Mouse (Mus musculus) stomach, embryonic 14.5 days (tissue): ENCODE data around the gene Pinlyp. TPM values are rescaled to one million over a fixed set of nuclear protein-coding genes. Genes with fewer than 3 reads are reported as not detected.

Source experiments
- ATAC-seq: fragments of 200-750 bp; cut with Nextera tagmentation; 2 replicates; pipeline ENCODE4 v1.8.0; 2017; ENCODE audit warnings: low read depth, moderate TSS enrichment; ENCODE audit not compliant: insufficient number of reproducible peaks, insufficient read depth, low FRiP score
- H3K27ac ChIP-seq: fragments of 300-500 bp; sonication (generic); 2 replicates; pipeline ENCODE4 v1.5.1; 2014; ENCODE audit warnings: mild to moderate bottlenecking, low read length, moderate library complexity, mixed read lengths
- H3K27me3 ChIP-seq: fragments of 300-500 bp; sonication (generic); 2 replicates; pipeline ENCODE4 v1.6.1; 2014; ENCODE audit warnings: low read length, control low read depth, mixed read lengths; ENCODE audit not compliant: control insufficient read depth, insufficient read depth
- H3K36me3 ChIP-seq: fragments of 300-500 bp; sonication (generic); 2 replicates; pipeline ENCODE4 v1.6.1; 2014; ENCODE audit warnings: mild to moderate bottlenecking, control low read depth, low read length, moderate library complexity, mixed read lengths; ENCODE audit not compliant: control insufficient read depth, insufficient read depth
- H3K4me1 ChIP-seq: fragments of 300-500 bp; sonication (generic); 2 replicates; pipeline ENCODE4 v1.6.1; 2014; ENCODE audit warnings: low read length, control low read depth, mixed read lengths; ENCODE audit not compliant: control insufficient read depth, insufficient read depth
- H3K4me2 ChIP-seq: fragments of 300-500 bp; sonication (generic); replicated peaks from 2 replicates; pipeline ENCODE4 v1.6.1; 2014; ENCODE audit warnings: low read depth, low read length, control low read depth
- H3K4me3 ChIP-seq: fragments of 300-500 bp; sonication (generic); 2 replicates; pipeline ENCODE4 v1.5.1; 2014; ENCODE audit warnings: low read depth, low read length, control low read depth
- H3K9ac ChIP-seq: fragments of 300-500 bp; sonication (generic); replicated peaks from 2 replicates; pipeline ENCODE4 v1.6.1; 2014; ENCODE audit warnings: low read depth, mild to moderate bottlenecking, control low read depth, low read length, moderate library complexity, mixed read lengths
- H3K9me3 ChIP-seq: fragments of 300-500 bp; sonication (generic); 2 replicates; pipeline ENCODE4 v1.6.1; 2016; ENCODE audit warnings: low read depth, low read length, control low read depth; ENCODE audit not compliant: control insufficient read depth
- WGBS: fragments of 180-500 bp; shearing (Covaris S2); extraction: QIAGEN DNeasy Blood & Tissue Kit; methylation state at CpG from one replicate; pipeline ENCODE4 v1.1.7; 2014; 5-methylcytosine and 5-hydroxymethylcytosine counted together
- polyA plus RNA-seq: library from polyadenylated mRNA; unstranded; fragments of >200 nt; fragmentation: Nextera tagmentation; extraction: Ambion mirVana; gene quantifications from 2 replicates; pipeline ENCODE4 v1.2.1, GENCODE M21; 2014

The Pinlyp gene
- polyA plus RNA-seq, 1 experiment from 2014 or later = 1.3 TPM

- WGBS = 50% methylated on average over 21 of the region's 21 CpGs
- no peak overlapping the region for H3K4me3 ChIP-seq
- peaks cover 3% of the 10 kb centered on the region; the same call in 1 of the 2 replicates for H3K9me3 ChIP-seq
- H3K27ac ChIP-seq = no peak overlapping the region
- no peak for ATAC-seq
- H3K4me1 ChIP-seq = peaks cover 20% of the 10 kb centered on the region; the same call in 1 of the 2 replicates
- no peaks in the 10 kb centered on the region for H3K36me3 ChIP-seq
- no peak overlapping the region for H3K4me2 ChIP-seq
- H3K27me3 ChIP-seq = 0 out of 2 replicates have a peak, but pooled peaks cover 7% of the 10 kb centered on the region
- H3K9ac ChIP-seq = no peak overlapping the region
These were observed 44.4 kb downstream of the Pinlyp start for GRCm38 (mm10) chr7:24501492-24501891.

GRCm38 (mm10) chr7:24500929-24501328, 45.0 kb downstream of the Pinlyp start:
- ATAC-seq = no peak
- Histone ChIP-seq H3K4me1 (peaks cover 20% of the 10 kb centered on the region; the same call in 1 of the 2 replicates), H3K4me3 (no peak overlapping the region), H3K9me3 (peaks cover 3% of the 10 kb centered on the region; the same call in 1 of the 2 replicates), H3K4me2 (no peak overlapping the region), H3K27me3 (0 out of 2 replicates have a peak, but pooled peaks cover 7% of the 10 kb centered on the region), H3K27ac (no peak overlapping the region), H3K36me3 (no peaks in the 10 kb centered on the region), H3K9ac (no peak overlapping the region)
- 39% methylated on average over 7 of the region's 7 CpGs for WGBS

- Histone ChIP-seq H3K36me3 (no peaks in the 10 kb centered on the region), H3K27me3 (0 out of 2 replicates have a peak, but pooled peaks cover 7% of the 10 kb centered on the region), H3K4me3 (peak overlapping the region; percentile 29), H3K9me3 (peaks cover 3% of the 10 kb centered on the region; the same call in 1 of the 2 replicates), H3K4me1 (peaks cover 15% of the 10 kb centered on the region; the same call in 1 of the 2 replicates), H3K9ac (0 out of 2 replicates have a peak overlapping the region, but pooled peaks have one; percentile 14), H3K27ac (no peak overlapping the region), H3K4me2 (peak overlapping the region; percentile 55)
- 10% methylated on average over 43 of the region's 43 CpGs for WGBS
- peak; percentile 59; the same call in 1 of the 2 replicates for ATAC-seq
These were observed 45.9 kb downstream of the Pinlyp start for GRCm38 (mm10) chr7:24499856-24500577.

Other genes starting within 250 kb of the Pinlyp start
- 35.3 and 42.7 TPM in 2 replicates for gene Zfp61, start 244.9 kb downstream of the Pinlyp start, polyA plus RNA-seq
- gene Zfp94, start 229.5 kb downstream of the Pinlyp start, polyA plus RNA-seq = 10.6 and 13.2 TPM in 2 replicates
- gene Tescl, start 212.2 kb downstream of the Pinlyp start, polyA plus RNA-seq = 0.41 TPM in 1 of 2 replicates, not detected in the other
- not detected in 2 replicates for gene Lypd5, start 196.9 kb downstream of the Pinlyp start, polyA plus RNA-seq
- gene Kcnn4, start 175.9 kb downstream of the Pinlyp start, polyA plus RNA-seq = 2.4 and 3.0 TPM in 2 replicates
- gene Smg9, start 146.5 kb downstream of the Pinlyp start, polyA plus RNA-seq = 23.2 and 26.6 TPM in 2 replicates
- gene Irgc1, start 93.8 kb downstream of the Pinlyp start, polyA plus RNA-seq = not detected in 2 replicates
- 12.6 and 14.7 TPM in 2 replicates for gene Plaur, start 83.6 kb downstream of the Pinlyp start, polyA plus RNA-seq
- 1.4 and 1.5 TPM in 2 replicates for gene Cadm4, start 64.1 kb downstream of the Pinlyp start, polyA plus RNA-seq
- 28.5 and 30.9 TPM in 2 replicates for gene Zfp428, start 39.1 kb downstream of the Pinlyp start, polyA plus RNA-seq
- gene AC161166.1, start 33.7 kb downstream of the Pinlyp start, polyA plus RNA-seq = 0.21 and 0.29 TPM in 2 replicates
- gene Irgq, start 15.4 kb downstream of the Pinlyp start, polyA plus RNA-seq = 8.9 and 9.0 TPM in 2 replicates
- gene Xrcc1, start 171 bp upstream of the Pinlyp start, polyA plus RNA-seq = 93.0 and 110 TPM in 2 replicates
- 36.6 and 40.1 TPM in 2 replicates for gene Ethe1, start 41.4 kb upstream of the Pinlyp start, polyA plus RNA-seq
- gene Zfp575, start 41.5 kb upstream of the Pinlyp start, polyA plus RNA-seq = 3.5 and 4.0 TPM in 2 replicates
- 0.64 and 1.1 TPM in 2 replicates for gene Phldb3, start 64.6 kb upstream of the Pinlyp start, polyA plus RNA-seq
- 9.8 and 13.7 TPM in 2 replicates for gene Lypd3, start 90.4 kb upstream of the Pinlyp start, polyA plus RNA-seq
- gene Tex101, start 130.6 kb upstream of the Pinlyp start, polyA plus RNA-seq = not detected in 2 replicates
- gene BC049730, start 163.1 kb upstream of the Pinlyp start, polyA plus RNA-seq = not detected in 2 replicates
- gene Gm4763, start 180.8 kb upstream of the Pinlyp start, polyA plus RNA-seq = not detected in 2 replicates
- gene Cd177, start 214.2 kb upstream of the Pinlyp start, polyA plus RNA-seq = 0.67 and 1.3 TPM in 2 replicates
- not detected in 2 replicates for gene Ceacam10, start 231.1 kb upstream of the Pinlyp start, polyA plus RNA-seq